Mouse (Mus musculus) liver (tissue): ENCODE data around the gene Rabl6.

Experiments
- DNase-seq: peaks from one replicate; pipeline ENCODE4 v3.0.0-alpha.2; 2020; ENCODE audit warnings: mixed read lengths

Rabl6 gene

DNA sequence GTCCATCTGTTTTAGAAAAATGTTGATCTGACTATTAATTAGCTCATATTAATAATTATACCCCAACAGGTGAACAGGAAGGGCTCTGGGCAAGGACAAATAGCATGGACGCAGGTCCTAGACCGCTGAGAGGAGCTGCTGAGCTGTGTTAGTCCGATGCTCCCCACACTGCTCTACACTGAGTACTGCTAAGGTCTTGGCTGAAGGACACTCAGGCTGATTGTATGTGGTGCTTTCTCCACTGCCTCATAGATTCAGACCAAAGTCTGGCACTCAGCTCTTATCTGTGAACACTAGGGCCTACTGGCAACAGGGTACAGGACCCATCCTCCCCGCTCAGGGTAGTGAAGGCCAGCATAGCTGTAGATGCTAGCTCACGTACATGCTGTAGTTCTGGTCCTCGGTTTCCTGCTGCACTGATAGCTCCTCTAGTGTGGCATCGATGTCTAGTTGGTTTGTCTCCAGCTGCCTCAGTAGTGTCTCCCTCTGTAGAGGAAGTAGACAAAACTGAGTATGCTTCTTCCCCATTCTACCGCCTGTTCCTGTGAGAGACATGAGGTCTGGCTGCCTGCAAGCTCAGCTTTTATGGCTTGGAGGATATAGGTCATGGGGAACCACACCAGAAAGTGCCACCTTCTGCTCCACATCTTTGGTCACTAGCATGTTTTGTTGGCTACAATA, 20.0 kb downstream of the Rabl6 start:
- no peak for DNase-seq

DNA sequence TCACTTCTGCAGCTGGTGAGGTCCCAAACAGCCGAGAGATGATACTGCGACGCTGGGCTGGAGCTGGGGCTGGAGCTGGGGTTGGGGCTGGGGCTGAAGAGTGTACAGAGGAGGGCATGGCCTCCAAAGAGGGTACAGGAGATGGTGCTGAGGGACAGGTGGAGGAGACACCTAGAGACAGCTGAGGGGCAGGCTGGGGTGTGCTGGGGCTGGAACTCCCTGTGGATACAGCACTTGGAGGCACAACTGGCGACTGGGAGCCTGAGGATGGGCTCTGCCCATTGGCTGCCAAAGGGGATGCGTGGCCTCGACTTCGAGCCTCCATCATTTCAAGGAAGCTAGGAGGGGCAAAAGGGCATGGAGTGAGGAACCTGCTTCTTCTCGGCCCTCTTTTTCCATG, 21.0 kb downstream of the Rabl6 start:
- no peak for DNase-seq

- no peak for DNase-seq
These were observed 22.7 kb downstream of the Rabl6 start for GRCm38 (mm10) chr2:25585601-25586000.

GRCm38 (mm10) chr2:25584856-25585255, 23.5 kb downstream of the Rabl6 start:
- DNase-seq, result no peak

GRCm38 (mm10) chr2:25584152-25584551, 24.2 kb downstream of the Rabl6 start:
- no peak for DNase-seq

DNA sequence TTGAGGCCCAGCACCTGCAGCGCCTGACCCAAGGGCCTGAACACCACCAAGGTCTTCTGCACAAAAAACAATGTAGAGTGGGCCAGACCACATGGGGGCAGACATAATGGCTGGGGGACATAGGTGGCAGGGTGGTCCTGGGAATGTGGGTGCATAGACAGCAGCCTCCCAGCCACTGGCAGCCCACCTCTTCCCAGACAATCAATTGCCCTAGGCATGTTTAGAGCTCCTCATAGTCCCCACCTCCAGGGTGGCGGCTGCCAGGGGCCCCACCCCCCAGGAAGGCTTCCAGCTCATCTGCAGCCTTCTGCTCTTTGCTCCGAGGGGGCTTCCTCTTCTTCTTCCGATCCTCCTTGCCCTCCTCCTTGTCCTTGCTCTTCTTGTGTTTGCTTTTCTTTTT, 24.8 kb downstream of the Rabl6 start:
- no peak for DNase-seq

DNA sequence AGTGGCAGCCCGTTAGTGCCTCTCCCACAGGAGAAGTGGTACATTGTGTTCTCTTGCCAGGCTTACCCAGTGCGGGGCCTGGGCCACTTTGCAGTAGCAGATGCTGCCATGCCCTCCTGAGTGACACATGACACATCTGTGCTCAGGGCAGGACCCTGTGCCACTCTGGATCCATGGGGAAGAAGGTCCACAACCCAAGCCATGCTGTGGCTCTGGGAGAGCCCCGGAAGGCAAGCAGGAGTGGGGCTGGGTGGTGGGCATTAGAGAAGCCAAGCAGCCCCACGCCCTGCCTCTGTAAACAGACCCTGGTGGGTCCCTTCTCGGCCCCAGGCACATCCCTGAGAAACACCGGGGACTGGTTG, 25.2 kb downstream of the Rabl6 start:
- no peak for DNase-seq

GRCm38 (mm10) chr2:25582466-25583119, 25.7 kb downstream of the Rabl6 start:
- DNase-seq, result peak; percentile 40

DNA sequence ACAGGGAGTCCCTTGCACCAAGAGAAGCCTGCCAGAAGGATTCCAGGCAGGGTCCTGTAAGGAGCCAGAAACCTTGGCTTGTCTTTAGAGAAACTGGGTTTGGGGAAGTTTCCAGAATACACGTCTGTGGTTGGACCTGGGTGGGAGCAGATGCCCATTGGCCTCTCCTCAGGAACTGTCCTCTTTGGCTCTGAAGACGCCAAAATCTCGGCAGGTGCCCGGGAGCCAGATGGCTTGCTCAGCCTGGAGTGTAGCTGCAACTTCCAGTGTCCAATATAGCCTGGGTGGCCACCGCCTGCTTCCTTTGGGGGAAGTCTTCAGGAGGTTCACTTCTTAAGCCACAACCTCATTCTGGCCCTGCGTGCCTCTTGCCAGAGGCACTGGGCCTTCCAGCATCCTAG, 26.4 kb downstream of the Rabl6 start:
- no peak for DNase-seq

- peak; percentile 60 for DNase-seq
These were observed 26.9 kb downstream of the Rabl6 start, which contains the start of gene Ajm1 for GRCm38 (mm10) chr2:25581294-25581864. TSS of gene Ajm1 (minus strand) at chr2:25581757.

DNA sequence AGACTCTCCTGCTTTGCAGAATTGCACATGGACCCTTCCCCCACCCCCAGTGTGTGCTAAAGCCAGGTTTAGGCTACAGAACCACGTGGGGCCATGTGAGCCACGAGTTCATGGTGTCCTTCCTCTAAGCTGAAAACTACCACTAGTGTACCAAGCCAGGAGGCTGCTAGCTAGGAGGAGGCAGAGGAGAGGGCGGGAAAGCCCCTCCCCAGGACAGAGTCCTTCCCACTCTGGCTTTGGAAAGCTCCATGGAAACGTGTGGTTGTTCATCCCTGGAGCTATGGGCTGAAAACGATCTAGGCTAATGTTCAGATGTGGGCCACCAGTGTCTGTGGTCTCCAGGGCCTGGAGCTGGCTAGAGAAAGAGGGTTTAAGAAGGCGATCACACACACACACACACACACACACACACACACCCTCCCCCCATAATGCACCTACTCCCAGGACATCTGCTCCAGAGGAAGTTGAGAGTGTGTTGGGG, 27.7 kb downstream of the Rabl6 start:
- DNase-seq, result no peak

- peak; percentile 45 for DNase-seq
These were observed 28.4 kb downstream of the Rabl6 start for GRCm38 (mm10) chr2:25579737-25580460.

- DNase-seq, result no peak
These were observed 29.3 kb downstream of the Rabl6 start for GRCm38 (mm10) chr2:25578796-25579736.

DNA sequence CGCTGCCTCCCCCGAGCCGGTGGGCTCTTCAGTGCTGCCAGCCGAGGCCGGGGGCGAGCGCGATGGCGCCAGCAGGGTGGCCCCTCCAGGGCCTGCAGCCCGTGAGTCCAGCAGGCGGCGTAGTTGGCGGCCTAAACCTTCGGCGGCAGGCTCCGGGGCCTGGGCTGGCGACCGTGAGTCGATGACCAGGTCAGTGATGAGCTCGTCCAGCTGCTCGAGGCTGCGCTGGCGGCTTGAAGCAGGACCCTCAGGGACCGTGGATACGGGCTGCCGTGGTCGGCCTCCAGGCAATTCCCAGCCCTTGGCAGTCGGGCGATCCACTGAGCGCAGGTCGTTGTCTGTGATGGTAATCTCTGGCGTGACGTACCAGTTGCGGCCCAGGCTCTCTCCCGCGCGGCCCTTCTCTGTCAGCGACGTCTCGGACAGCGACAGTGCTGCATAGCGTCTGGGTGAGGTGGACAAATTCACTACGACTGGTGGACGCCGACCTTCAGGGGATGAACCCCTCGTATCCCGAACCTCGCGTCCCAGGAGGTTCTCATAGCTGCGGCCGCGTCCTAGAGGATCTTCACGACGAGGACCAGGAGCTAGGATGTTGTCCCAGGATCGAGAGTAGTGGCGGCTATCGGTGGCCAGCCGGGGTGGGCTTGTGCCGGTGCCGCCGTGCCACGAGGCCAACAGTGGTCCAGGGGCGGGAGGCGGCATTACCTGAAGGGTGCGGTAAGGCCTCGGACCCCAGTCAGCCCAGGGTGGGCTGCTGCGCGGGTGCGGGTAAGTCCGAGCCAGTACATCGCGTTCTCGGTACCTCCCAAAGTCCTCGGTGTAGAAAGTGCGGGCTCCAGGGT, 30.1 kb downstream of the Rabl6 start:
- DNase-seq, result no peak

- DNase-seq, result no peak
These were observed 31.1 kb downstream of the Rabl6 start for GRCm38 (mm10) chr2:25576965-25577891.

GRCm38 (mm10) chr2:25576028-25576850, 32.1 kb downstream of the Rabl6 start:
- no peak for DNase-seq

GRCm38 (mm10) chr2:25575432-25576027, 32.8 kb downstream of the Rabl6 start:
- peak; percentile 48 for DNase-seq

DNA sequence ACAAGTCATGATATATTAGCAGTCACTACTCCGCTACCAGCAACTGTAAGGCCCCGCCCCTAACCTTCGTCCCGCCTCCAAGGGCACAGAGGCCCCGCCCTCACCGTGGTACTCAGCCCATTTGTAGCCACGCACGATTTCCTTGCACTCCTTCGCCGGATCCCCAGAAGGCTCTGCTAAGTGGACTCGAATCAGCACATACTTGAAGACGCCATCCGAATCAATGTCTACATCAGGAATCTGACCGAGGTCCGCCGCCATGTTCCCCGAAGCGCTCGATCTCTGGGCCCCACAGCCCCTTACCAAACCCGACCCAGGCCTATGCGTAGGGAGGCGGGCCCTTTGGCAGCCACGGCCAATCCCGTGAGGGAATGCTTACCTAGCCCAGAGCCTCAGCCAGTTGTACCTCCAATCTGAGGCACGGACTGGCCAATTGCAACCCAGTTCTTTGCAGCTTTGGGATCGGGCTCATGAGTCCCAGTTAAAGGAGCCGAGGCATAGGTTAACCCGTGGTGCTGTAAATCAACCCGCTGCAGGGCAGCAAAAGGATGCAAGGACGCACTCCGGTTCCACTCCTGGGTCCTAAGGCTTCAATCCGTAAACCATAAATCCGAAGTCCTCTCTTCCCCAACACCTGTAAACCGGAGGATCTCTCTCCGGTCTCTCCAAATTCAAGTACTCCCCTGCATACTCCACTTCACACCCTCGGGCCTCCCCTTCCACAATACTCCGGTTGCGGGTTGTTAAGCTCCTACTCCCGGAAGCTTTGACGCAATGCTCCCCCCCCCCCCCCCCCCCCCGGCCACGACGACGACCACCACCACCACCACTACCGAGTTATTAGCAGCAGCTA, 33.5 kb downstream of the Rabl6 start, which contains the start of the genes Mamdc4 and Phpt1:
TSS of gene Mamdc4 (minus strand) at position 267 of the 853 bp plus-strand sequence.
TSS of gene Phpt1 (minus strand) at position 646 of the 853 bp plus-strand sequence.
- DNase-seq, result peak; percentile 95
